Mouse (Mus musculus) hindbrain, embryonic 13.5 days (tissue): Measurements from ENCODE around the gene Olfr1014. TPM values are rescaled to one million over a fixed set of nuclear protein-coding genes. Genes with fewer than 3 reads are reported as not detected.

Source experiments
- ATAC-seq: fragments of 200-750 bp; cut with Nextera tagmentation; 2 replicates; pipeline ENCODE4 v1.8.0; 2017; ENCODE audit warnings: moderate TSS enrichment; ENCODE audit not compliant: low FRiP score
- H3K27ac ChIP-seq: fragments of 300-500 bp; sonication (generic); 2 replicates; pipeline ENCODE4 v1.5.1; 2015; ENCODE audit warnings: inconsistent platforms, mild to moderate bottlenecking, moderate library complexity
- H3K27me3 ChIP-seq: fragments of 300-500 bp; sonication (generic); 2 replicates; pipeline ENCODE4 v1.6.1; 2015; ENCODE audit warnings: mild to moderate bottlenecking, inconsistent platforms
- H3K36me3 ChIP-seq: fragments of 300-500 bp; sonication (generic); 2 replicates; pipeline ENCODE4 v1.6.1; 2015; ENCODE audit warnings: mild to moderate bottlenecking, inconsistent platforms
- H3K4me1 ChIP-seq: fragments of 300-500 bp; sonication (generic); replicated peaks from 2 replicates; pipeline ENCODE4 v1.6.1; 2015; ENCODE audit warnings: inconsistent platforms
- H3K4me2 ChIP-seq: fragments of 300-500 bp; sonication (generic); 2 replicates; pipeline ENCODE4 v1.6.1; 2015; ENCODE audit warnings: inconsistent platforms, mild to moderate bottlenecking, moderate library complexity
- H3K4me3 ChIP-seq: fragments of 300-500 bp; sonication (generic); 2 replicates; pipeline ENCODE4 v1.5.1; 2015; ENCODE audit warnings: mild to moderate bottlenecking, inconsistent platforms
- H3K9ac ChIP-seq: fragments of 300-500 bp; sonication (generic); 2 replicates; pipeline ENCODE4 v1.6.1; 2015; ENCODE audit warnings: mild to moderate bottlenecking, inconsistent platforms
- H3K9me3 ChIP-seq: fragments of 300-500 bp; sonication (generic); 2 replicates; pipeline ENCODE4 v1.6.1; 2016; ENCODE audit warnings: inconsistent platforms
- WGBS: fragments of 180-500 bp; shearing (Covaris S2); methylation state at CpG from one replicate; pipeline ENCODE4 v1.1.7; 2015; 5-methylcytosine and 5-hydroxymethylcytosine counted together
- polyA plus RNA-seq: library from polyadenylated mRNA; unstranded; fragments of >200 nt; fragmentation: Nextera tagmentation; extraction: Ambion mirVana; gene quantifications from 2 replicates; pipeline ENCODE4 v1.2.1, GENCODE M21; 2015

Olfr1014 gene
- not detected in 2 replicates for polyA plus RNA-seq

DNA sequence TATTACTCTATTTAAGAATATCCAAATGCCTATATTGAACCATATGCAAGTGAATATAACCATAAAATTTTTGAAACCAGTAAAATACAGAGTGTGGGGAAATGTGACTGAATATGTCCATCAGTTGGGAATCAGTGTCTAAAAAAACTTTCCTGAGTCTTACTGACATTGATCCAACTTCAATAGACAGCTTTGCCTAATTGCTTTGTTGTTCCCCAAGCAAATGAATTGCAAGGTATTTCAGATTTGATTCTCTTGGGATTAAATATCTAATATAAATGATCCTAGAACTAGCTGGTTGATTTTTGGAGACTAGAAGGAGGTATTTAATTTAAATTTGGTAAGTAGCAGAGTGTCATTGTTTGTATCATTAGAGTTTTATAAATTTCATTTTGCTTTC, at the start of gene Olfr1014:
Gene Olfr1014 (plus strand): TSS at position 301 of the 400 bp plus-strand sequence.
- no peaks in the 10 kb centered on the region for H3K9me3 ChIP-seq
- no peaks in the 10 kb centered on the region for H3K27me3 ChIP-seq
- H3K27ac ChIP-seq = no peak within 1 kb of the TSS
- ATAC-seq = no peak
- no peak within 1 kb of the TSS for H3K9ac ChIP-seq
- H3K4me1 ChIP-seq = no peaks in the 10 kb centered on the region
- no peak within 1 kb of the TSS for H3K4me2 ChIP-seq
- H3K36me3 ChIP-seq = no peaks in the 10 kb centered on the region
- no peak within 1 kb of the TSS for H3K4me3 ChIP-seq

DNA sequence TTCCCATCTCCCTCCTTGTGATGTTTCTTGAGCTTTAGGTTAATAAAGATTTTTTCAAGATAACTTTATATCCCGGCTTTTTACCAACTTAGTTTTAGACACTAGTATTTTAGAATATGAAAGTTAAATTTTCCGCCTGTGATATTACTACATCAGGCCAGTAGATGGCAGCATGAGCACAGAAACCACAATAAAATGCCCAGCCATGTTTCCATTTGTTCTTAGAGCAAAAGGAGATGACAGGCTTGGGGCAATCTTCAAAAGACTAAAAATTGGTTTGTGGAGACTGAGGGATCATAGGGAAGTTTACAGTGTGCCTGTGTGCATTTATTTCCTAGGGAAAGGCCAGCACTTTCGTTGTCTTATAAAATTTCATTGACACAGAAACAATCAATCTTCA, 46.7 kb upstream of the Olfr1014 start:
- H3K4me2 ChIP-seq = no peak overlapping the region
- no peaks in the 10 kb centered on the region for H3K4me1 ChIP-seq
- H3K27me3 ChIP-seq = no peaks in the 10 kb centered on the region
- no peak overlapping the region for H3K27ac ChIP-seq
- no peaks in the 10 kb centered on the region for H3K36me3 ChIP-seq
- no peak for ATAC-seq
- H3K9me3 ChIP-seq = no peaks in the 10 kb centered on the region
- 17% methylated on average over 3 of the region's 3 CpGs for WGBS
- H3K9ac ChIP-seq = no peak overlapping the region
- H3K4me3 ChIP-seq = no peak overlapping the region

DNA sequence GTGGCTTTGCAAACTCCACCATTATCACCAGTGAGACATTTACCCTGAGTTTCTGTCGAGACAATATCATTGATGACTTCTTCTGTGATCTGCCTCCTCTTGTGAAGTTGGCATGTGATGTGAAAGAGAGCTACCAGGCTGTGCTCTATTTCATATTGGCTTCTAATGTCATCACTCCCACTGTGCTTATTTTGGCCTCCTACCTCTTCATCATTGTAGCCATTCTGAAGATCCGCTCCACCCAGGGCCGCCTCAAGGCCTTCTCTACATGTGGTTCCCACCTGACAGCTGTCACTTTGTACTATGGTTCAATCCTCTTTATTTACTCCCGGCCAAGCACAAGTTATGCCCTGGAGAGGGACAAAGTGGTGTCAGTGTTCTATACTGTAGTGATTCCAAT, 18.7 kb upstream of the Olfr1014 start:
- Histone ChIP-seq H3K4me2 (no peak overlapping the region), H3K4me1 (no peaks in the 10 kb centered on the region), H3K9me3 (no peaks in the 10 kb centered on the region), H3K36me3 (no peaks in the 10 kb centered on the region), H3K27ac (no peak overlapping the region), H3K4me3 (no peak overlapping the region), H3K9ac (no peak overlapping the region), H3K27me3 (no peaks in the 10 kb centered on the region)
- WGBS = 81% methylated on average over 4 of the region's 4 CpGs
- ATAC-seq = no peak

DNA sequence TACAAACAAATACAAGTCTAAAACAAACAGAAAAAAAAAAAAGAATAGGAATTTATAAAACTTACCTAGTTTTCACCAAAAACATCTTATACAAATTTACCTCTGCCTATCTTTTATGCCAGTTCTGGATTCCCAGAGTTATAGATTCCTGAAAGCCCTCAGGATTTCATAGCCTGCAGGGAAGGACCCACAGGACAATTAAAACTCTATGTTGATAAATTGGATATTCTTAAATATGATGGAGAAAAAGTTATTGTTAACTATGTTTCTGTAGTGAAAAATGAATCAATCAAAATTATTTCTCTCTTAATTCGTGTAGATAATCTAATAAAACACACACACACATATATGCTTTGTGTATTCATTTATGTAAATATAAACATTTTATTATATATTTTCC, 9.8 kb upstream of the Olfr1014 start, which contains the start of gene Olfr1012:
Gene Olfr1012 (minus strand): TSS at position 101 of the 400 bp plus-strand sequence.
- Histone ChIP-seq H3K4me3 (no peak within 1 kb of the TSS), H3K36me3 (no peaks in the 10 kb centered on the region), H3K4me2 (no peak within 1 kb of the TSS), H3K27ac (no peak within 1 kb of the TSS), H3K9me3 (no peaks in the 10 kb centered on the region), H3K9ac (no peak within 1 kb of the TSS), H3K4me1 (no peaks in the 10 kb centered on the region), H3K27me3 (no peaks in the 10 kb centered on the region)
- 80% methylated on average over 1 of the region's 1 CpGs for WGBS
- ATAC-seq = no peak

DNA sequence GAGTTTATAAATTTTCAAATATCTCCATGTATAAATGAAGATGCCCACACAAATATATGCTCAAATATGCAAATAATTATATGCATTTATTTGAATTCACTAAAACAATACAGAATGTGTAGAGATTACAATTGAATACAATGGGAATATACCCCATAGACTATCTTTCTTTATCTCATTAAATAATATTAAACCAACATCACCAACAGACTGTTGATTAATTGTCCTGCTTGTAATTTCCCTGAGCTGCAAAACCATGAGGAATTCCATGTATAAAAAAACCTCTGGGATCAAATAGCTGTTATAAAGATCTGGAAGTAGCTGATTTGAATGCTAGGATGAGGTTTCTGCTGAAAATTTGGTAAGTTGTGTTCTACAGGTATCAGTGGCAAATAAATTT, 5.7 kb upstream of the Olfr1014 start, which contains the start of gene Olfr1013:
Gene Olfr1013 (plus strand): TSS at position 301 of the 400 bp plus-strand sequence.
- Histone ChIP-seq H3K4me2 (no peak within 1 kb of the TSS), H3K36me3 (no peaks in the 10 kb centered on the region), H3K4me1 (no peaks in the 10 kb centered on the region), H3K27me3 (no peaks in the 10 kb centered on the region), H3K4me3 (no peak within 1 kb of the TSS), H3K9me3 (no peaks in the 10 kb centered on the region), H3K9ac (no peak within 1 kb of the TSS), H3K27ac (no peak within 1 kb of the TSS)
- no peak for ATAC-seq

DNA sequence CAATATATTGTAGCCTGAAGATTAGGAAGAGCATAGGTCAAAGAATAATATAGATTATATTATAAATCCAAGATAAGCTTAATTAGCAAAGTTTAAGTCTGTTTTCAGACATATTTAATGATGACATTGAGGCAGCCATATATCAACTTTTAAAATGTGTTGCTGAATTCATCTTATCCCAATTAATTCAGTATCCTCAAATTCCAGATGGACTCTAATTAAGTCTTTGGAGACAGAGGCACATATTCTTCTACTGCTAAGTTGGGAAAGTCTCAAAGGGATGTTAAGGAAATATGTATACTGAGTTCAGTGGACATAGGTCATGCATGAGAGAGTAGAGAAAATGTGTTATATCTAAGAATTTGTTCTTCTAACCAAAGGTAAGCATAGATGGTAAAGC, 9.2 kb downstream of the Olfr1014 start, which contains the start of gene Olfr1015:
Gene Olfr1015 (plus strand): TSS at position 301 of the 400 bp plus-strand sequence.
- H3K27me3 ChIP-seq = no peaks in the 10 kb centered on the region
- H3K27ac ChIP-seq = no peak within 1 kb of the TSS
- H3K9ac ChIP-seq = no peak within 1 kb of the TSS
- H3K36me3 ChIP-seq = no peaks in the 10 kb centered on the region
- no peak within 1 kb of the TSS for H3K4me3 ChIP-seq
- H3K4me1 ChIP-seq = no peaks in the 10 kb centered on the region
- no peak within 1 kb of the TSS for H3K4me2 ChIP-seq
- ATAC-seq = no peak
- H3K9me3 ChIP-seq = no peaks in the 10 kb centered on the region

DNA sequence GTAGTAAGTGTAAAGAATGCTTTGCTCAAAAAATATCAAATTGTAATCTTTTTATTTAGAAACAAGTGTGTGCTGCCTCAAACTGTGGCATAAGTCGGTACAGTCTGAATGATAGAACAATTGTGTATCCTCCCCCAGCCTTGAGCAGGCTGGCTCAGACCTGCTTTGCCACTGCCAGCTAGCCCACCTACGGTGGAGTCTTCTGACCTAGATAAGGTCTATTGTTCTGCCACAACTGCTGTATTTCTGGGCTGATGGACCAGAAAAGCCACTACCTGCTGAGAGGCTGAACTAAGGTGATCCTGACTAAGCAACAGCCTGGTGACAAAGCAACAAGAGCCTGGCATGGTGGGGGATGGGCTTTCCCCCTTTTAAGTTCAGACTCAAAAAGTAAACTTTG, 19.8 kb downstream of the Olfr1014 start:
- Histone ChIP-seq H3K9ac (no peak overlapping the region), H3K36me3 (no peaks in the 10 kb centered on the region), H3K27me3 (no peaks in the 10 kb centered on the region), H3K9me3 (no peaks in the 10 kb centered on the region), H3K4me2 (no peak overlapping the region), H3K27ac (no peak overlapping the region), H3K4me3 (no peak overlapping the region), H3K4me1 (no peaks in the 10 kb centered on the region)
- WGBS = 19% methylated on average over 2 of the region's 2 CpGs
- no peak for ATAC-seq

DNA sequence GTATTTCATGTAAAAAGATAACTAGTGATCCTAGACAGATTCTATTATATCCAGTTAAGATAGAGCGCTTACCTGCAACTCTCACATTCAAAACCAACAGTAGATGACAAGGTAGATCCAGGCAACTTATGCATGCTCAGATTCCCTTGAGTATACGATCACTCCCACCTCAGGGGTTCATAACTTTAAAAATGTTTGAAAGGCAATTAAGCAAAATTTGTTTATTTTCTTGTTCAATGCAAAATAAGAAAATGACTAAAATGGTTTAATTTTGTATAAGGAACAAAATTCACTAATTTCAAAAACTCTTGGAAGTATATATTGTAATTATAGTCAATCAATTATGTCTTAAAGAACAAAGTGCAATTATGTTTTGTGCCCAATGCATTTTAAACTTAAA, 29.9 kb downstream of the Olfr1014 start, which contains the start of gene Olfr1016:
Gene Olfr1016 (minus strand): TSS at position 101 of the 400 bp plus-strand sequence.
- Histone ChIP-seq H3K4me1 (no peaks in the 10 kb centered on the region), H3K4me2 (no peak within 1 kb of the TSS), H3K36me3 (no peaks in the 10 kb centered on the region), H3K4me3 (no peak within 1 kb of the TSS), H3K27me3 (no peaks in the 10 kb centered on the region), H3K9ac (no peak within 1 kb of the TSS), H3K9me3 (no peaks in the 10 kb centered on the region), H3K27ac (no peak within 1 kb of the TSS)
- 86% methylated on average over 2 of the region's 2 CpGs for WGBS
- ATAC-seq = no peak

DNA sequence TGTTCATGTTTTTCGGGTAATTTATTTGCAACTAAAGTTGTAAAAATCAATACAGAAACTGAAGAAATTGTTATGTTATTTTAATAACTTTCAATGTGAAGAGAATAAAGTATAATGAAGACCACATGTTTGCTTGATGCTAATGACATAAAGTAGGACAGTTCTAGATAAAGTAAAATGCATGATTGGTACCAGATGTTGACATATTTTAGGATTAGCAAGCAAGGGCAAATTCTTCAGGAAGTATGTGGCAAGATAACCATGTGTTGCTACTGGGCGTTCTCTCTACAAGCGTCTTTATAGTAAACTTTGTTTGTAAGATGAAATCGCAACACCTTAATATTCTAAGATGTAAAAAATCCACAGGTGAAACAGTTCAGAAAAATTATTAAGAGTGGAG, 32.0 kb downstream of the Olfr1014 start:
- Histone ChIP-seq H3K27me3 (no peaks in the 10 kb centered on the region), H3K4me3 (no peak overlapping the region), H3K27ac (no peak overlapping the region), H3K4me2 (no peak overlapping the region), H3K9me3 (no peaks in the 10 kb centered on the region), H3K36me3 (no peaks in the 10 kb centered on the region), H3K9ac (no peak overlapping the region), H3K4me1 (no peaks in the 10 kb centered on the region)
- WGBS = 88% methylated on average over 4 of the region's 4 CpGs
- ATAC-seq = no peak

DNA sequence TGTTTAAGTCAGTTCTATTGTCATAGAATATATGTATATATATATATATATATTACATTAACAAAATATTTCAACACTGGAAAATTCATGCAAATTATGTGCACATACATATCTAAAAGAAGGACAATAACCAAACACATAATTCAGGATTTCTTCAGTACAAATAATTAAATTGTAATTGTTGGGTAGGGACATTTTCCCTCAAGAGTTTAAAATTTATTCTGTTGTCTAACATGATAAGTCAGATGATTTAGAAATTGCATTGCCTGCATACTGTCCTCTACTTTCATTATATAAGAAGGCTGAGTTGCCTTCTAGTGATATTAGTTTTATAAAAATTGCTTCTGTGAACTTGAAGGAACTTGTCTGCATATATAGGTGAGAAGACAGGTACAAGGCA, 45.7 kb downstream of the Olfr1014 start, which contains the start of gene Olfr1018:
Gene Olfr1018 (plus strand): TSS at position 301 of the 400 bp plus-strand sequence.
- no peaks in the 10 kb centered on the region for H3K27me3 ChIP-seq
- H3K4me1 ChIP-seq = no peaks in the 10 kb centered on the region
- no peaks in the 10 kb centered on the region for H3K9me3 ChIP-seq
- no peak within 1 kb of the TSS for H3K4me3 ChIP-seq
- no peak within 1 kb of the TSS for H3K4me2 ChIP-seq
- no peak within 1 kb of the TSS for H3K27ac ChIP-seq
- no peak for ATAC-seq
- no peaks in the 10 kb centered on the region for H3K36me3 ChIP-seq
- no peak within 1 kb of the TSS for H3K9ac ChIP-seq

Other genes with a start within 250 kb of the Olfr1014 start
- gene Olfr996, start 193.5 kb upstream of the Olfr1014 start, polyA plus RNA-seq = not detected in 2 replicates
- gene Olfr998, start 183.8 kb upstream of the Olfr1014 start, polyA plus RNA-seq = not detected in 2 replicates
- gene Olfr1000, start 160.8 kb upstream of the Olfr1014 start, polyA plus RNA-seq = not detected in 2 replicates
- not detected in 2 replicates for gene Olfr1002, start 122.0 kb upstream of the Olfr1014 start, polyA plus RNA-seq
- not detected in 2 replicates for gene Olfr154, start 108.3 kb upstream of the Olfr1014 start, polyA plus RNA-seq
- gene Olfr1006, start 93.9 kb upstream of the Olfr1014 start, polyA plus RNA-seq = not detected in 2 replicates
- not detected in 2 replicates for gene Olfr1008, start 83.3 kb upstream of the Olfr1014 start, polyA plus RNA-seq
- gene Olfr1009, start 57.3 kb upstream of the Olfr1014 start, polyA plus RNA-seq = not detected in 2 replicates
- gene Olfr1012, start 9.9 kb upstream of the Olfr1014 start, polyA plus RNA-seq = not detected in 2 replicates
- gene Olfr1013, start 5.6 kb upstream of the Olfr1014 start, polyA plus RNA-seq = not detected in 2 replicates
- not detected in 2 replicates for gene Olfr1015, start 9.3 kb downstream of the Olfr1014 start, polyA plus RNA-seq
- gene Olfr1016, start 29.8 kb downstream of the Olfr1014 start, polyA plus RNA-seq = not detected in 2 replicates
- gene Olfr1018, start 45.8 kb downstream of the Olfr1014 start, polyA plus RNA-seq = not detected in 2 replicates
- gene Olfr1019, start 72.8 kb downstream of the Olfr1014 start, polyA plus RNA-seq = not detected in 2 replicates
- not detected in 2 replicates for gene Olfr1020, start 74.3 kb downstream of the Olfr1014 start, polyA plus RNA-seq
- not detected in 2 replicates for gene Olfr1022, start 95.9 kb downstream of the Olfr1014 start, polyA plus RNA-seq
- gene Olfr1023, start 112.9 kb downstream of the Olfr1014 start, polyA plus RNA-seq = not detected in 2 replicates
- gene Olfr1024, start 132.3 kb downstream of the Olfr1014 start, polyA plus RNA-seq = not detected in 2 replicates
- not detected in 2 replicates for gene Olfr1025-ps1, start 142.5 kb downstream of the Olfr1014 start, polyA plus RNA-seq
- gene Olfr1026, start 148.8 kb downstream of the Olfr1014 start, polyA plus RNA-seq = not detected in 2 replicates
- not detected in 2 replicates for gene Olfr1028, start 177.7 kb downstream of the Olfr1014 start, polyA plus RNA-seq
- gene Olfr1029, start 201.2 kb downstream of the Olfr1014 start, polyA plus RNA-seq = not detected in 2 replicates
- not detected in 2 replicates for gene Olfr1030, start 206.6 kb downstream of the Olfr1014 start, polyA plus RNA-seq
- gene Olfr1031, start 217.6 kb downstream of the Olfr1014 start, polyA plus RNA-seq = not detected in 2 replicates
- not detected in 2 replicates for gene Olfr1032, start 232.8 kb downstream of the Olfr1014 start, polyA plus RNA-seq
- gene Olfr1033, start 247.9 kb downstream of the Olfr1014 start, polyA plus RNA-seq = not detected in 2 replicates